Mouse (Mus musculus) central nervous system, embryonic 14 days (tissue): Measurements from ENCODE around the gene Gm14698. TPM values are rescaled to one million over a fixed set of nuclear protein-coding genes. Genes with fewer than 3 reads are reported as not detected.

Experiments
- polyA plus RNA-seq: library from polyadenylated mRNA; depleted of rRNA; stranded (reverse); fragments of >200 nt; gene quantifications from 2 replicates; pipeline ENCODE4 v1.2.3, GENCODE M21; 2012; rRNA removed

Gm14698 gene
- polyA plus RNA-seq: 0.64 and 0.70 TPM in 2 replicates

GRCm38 (mm10) chrX:68821059-68821458 is at the start of gene Gm14698:
Gene Gm14698, plus strand, starts transcription at chrX:68821093.

Other genes starting within 250 kb of the Gm14698 start
- gene Fmr1, start 142.6 kb upstream of the Gm14698 start, polyA plus RNA-seq: 49.9 and 54.3 TPM in 2 replicates
- 0.07 and 0.16 TPM in 2 replicates for gene Fmr1nb, start 59.3 kb upstream of the Gm14698 start, polyA plus RNA-seq
- gene Gm6812, start 72.0 kb downstream of the Gm14698 start, polyA plus RNA-seq: not detected in 2 replicates